Mouse (Mus musculus): Measurements from ENCODE around the gene Cpsf6. TPM values are rescaled to one million over a fixed set of nuclear protein-coding genes. Genes with fewer than 3 reads are reported as not detected.

The Cpsf6 gene
- total RNA-seq, 1 experiment from 2014 or later, result 129 TPM

GRCm38 (mm10) chr10:117415364-117416057 is 35.7 kb upstream of the Cpsf6 start:
- ATAC-seq (ENCODE audit: extremely low read depth, insufficient number of reproducible peaks, low FRiP score, poor library complexity, severe bottlenecking), result no peak

DNA sequence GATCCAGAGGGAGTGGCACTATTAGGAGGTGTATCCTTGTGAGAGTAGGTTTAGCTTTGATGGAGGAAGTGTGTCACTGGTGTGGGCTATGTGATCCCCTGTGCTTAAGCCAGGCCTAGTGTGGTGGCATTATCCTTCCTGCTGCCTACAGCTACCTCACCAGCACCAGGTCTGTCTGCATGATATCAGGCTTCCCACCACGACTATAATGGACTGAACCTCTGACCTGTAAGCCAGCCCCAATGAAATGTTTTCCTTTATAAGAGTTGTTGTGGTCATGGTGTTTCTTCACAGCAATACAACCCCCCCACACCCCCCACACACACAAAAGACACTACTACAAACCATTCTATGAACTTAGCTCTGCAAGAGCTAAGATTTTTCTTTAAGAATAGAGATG is 34.9 kb upstream of the Cpsf6 start:
- ATAC-seq (ENCODE audit: extremely low read depth, insufficient number of reproducible peaks, low FRiP score, poor library complexity, severe bottlenecking), result no peak

GRCm38 (mm10) chr10:117413562-117414527 is 34.0 kb upstream of the Cpsf6 start:
- no peak for ATAC-seq (ENCODE audit: extremely low read depth, insufficient number of reproducible peaks, low FRiP score, poor library complexity, severe bottlenecking)

DNA sequence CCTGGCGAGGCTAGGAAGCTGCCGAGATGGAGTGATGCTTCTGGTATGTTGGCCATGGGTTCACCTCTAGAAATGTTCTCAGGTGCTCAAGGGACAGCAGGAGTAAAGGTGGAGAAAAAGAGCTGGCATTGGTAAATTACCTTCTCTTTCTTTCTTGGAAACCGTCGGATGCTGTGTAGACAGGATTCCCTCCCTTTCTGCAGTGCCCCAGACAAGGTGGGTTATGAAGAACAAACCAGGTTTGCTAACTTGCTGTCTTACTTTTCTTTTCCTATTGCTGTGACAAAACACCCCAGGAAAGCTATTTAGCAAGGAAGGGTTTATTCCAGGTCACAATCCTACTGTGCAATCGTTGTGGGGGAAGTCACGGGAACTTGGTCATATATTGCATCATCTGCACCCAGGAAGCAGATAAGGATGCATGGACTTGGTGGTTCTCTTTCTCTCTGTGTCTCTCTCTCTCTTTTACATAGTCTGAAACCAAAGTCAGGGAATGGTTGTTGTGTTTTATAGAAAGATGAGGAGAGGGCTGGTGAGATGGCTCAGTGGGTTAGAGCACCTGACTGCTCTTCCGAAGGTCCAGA is 32.8 kb upstream of the Cpsf6 start:
- ATAC-seq (ENCODE audit: extremely low read depth, insufficient number of reproducible peaks, low FRiP score, poor library complexity, severe bottlenecking), result no peak

DNA sequence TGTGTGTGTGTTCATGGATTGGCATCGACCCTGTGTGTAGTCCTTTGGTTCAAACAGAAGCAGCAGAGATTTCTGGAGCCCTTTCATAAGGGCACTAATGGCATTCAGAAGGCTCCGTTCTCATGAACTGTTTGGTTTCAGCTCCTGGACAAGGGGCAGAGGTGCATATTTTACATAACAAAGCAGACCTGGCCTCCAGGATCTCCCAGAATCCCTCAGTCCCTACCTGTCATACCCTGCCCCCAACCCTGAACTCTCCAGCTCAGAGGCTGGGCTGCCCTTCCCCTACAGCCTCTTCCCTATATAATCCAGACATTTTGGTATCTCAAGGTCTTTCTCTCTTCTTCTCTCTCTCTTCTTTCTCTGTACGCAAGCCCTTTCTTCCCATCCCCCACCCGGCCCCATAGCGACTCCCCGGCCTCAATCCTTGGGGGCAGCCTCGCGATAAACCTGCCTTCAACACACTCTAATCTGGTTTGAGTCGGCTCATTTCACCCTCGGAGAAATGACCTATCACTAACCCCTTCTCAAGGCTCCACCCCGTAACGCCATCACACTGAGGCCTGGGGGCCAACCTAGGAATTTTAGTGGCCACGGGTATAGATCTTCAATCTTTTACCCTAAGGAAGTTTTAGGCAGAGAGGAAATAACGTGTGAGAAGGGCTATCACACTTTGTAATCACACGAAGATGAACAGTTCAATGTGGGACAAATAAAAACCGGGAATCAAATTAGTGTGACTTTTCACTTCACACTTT is 32.1 kb upstream of the Cpsf6 start:
- ATAC-seq (ENCODE audit: extremely low read depth, insufficient number of reproducible peaks, low FRiP score, poor library complexity, severe bottlenecking), result no peak

GRCm38 (mm10) chr10:117411131-117411530 is 31.3 kb upstream of the Cpsf6 start:
- no peak for ATAC-seq (ENCODE audit: extremely low read depth, insufficient number of reproducible peaks, low FRiP score, poor library complexity, severe bottlenecking)

GRCm38 (mm10) chr10:117410481-117411048 is 30.8 kb upstream of the Cpsf6 start:
- ATAC-seq (ENCODE audit: extremely low read depth, insufficient number of reproducible peaks, low FRiP score, poor library complexity, severe bottlenecking), result no peak

- ATAC-seq (ENCODE audit: extremely low read depth, insufficient number of reproducible peaks, low FRiP score, poor library complexity, severe bottlenecking), result no peak
These were observed 29.8 kb upstream of the Cpsf6 start for GRCm38 (mm10) chr10:117409373-117410354.

DNA sequence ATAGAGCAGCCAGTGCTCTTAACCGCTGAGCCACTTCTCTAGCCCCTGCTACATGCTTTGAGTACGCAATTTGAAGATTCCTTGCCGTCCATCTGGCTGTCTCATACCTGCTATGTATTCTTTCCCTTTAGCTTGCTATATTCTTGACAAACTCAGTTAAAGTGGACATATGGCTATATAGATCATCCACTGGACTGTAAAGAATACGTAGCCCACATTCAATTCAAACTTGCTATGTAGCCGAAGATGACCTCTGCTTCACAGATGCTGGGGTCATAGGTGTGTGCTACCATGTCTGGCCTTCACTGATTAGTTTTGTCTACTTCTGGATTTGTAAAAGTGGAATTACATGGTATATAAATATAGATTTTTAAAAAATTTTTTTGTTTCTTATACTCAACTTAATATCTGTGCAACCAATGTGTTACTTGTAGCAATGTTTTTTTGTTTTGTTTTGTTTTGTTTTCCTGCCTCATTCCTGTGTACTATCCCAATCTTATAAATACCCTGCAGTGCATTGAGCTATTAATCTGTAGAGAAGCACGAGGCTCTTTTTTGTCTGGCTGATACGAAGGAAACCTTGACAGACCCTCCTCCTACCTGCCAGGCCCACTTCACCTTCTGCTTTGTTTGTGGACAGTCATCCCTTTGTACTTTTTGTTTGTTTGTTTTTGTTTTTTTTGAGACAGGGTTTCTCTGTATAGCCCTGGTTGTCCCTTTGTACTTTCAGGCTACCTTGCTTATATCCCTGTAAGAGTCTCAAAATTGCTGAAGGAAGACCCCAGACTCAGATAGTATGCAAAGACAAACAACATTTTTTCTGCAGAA is 28.9 kb upstream of the Cpsf6 start:
- no peak for ATAC-seq (ENCODE audit: extremely low read depth, insufficient number of reproducible peaks, low FRiP score, poor library complexity, severe bottlenecking)

DNA sequence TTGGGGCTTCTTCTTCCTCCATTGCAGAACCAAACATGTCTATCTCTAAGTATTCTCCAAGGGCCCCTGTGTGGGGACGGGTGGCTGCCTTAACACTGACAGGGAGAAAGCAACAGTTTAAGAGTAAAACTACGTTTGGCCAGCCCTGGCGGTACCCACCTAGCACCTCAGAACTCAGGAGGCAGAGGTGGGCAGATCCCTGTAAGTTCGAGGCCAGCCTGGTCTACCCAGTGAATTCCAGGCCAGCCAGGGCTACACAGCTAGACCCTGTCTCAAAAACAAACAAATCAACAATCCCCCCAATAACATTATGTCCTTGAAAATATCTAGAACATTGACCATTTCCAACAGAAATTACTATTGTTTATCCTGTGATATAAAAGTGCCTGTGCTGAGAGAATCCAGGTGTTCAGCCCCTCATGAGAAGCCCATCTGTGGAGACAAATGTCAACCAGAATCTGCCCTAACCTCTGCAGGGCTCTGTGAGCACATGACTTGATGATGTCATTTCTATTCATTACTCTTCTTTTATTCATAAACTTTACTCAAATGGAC is 28.0 kb upstream of the Cpsf6 start:
- no peak for ATAC-seq (ENCODE audit: extremely low read depth, insufficient number of reproducible peaks, low FRiP score, poor library complexity, severe bottlenecking)

GRCm38 (mm10) chr10:117406843-117407733 is 27.3 kb upstream of the Cpsf6 start:
- no peak for ATAC-seq (ENCODE audit: extremely low read depth, insufficient number of reproducible peaks, low FRiP score, poor library complexity, severe bottlenecking)

GRCm38 (mm10) chr10:117406283-117406588 is 26.4 kb upstream of the Cpsf6 start:
- no peak for ATAC-seq (ENCODE audit: extremely low read depth, insufficient number of reproducible peaks, low FRiP score, poor library complexity, severe bottlenecking)

GRCm38 (mm10) chr10:117405526-117406282 is 25.9 kb upstream of the Cpsf6 start:
- ATAC-seq (ENCODE audit: extremely low read depth, insufficient number of reproducible peaks, low FRiP score, poor library complexity, severe bottlenecking), result no peak

DNA sequence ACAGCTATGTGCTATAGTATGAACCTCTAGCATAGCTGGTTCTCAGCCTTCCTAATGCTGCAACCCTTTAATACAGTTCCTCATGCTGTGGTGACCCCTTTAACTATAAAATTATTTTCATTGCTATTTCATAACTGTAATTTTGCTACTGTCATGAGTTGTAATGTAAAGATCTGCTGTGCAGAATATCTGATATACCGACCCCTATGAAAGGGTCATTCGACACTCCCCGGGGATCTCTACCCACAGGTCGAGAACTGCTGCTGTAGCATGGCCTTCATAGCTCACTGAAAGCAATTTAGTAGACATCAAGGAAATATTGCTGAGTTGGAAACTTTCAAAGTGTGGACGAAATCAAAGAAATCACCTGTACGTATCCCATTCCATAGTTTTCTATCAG is 24.6 kb upstream of the Cpsf6 start:
- no peak for ATAC-seq (ENCODE audit: extremely low read depth, insufficient number of reproducible peaks, low FRiP score, poor library complexity, severe bottlenecking)

GRCm38 (mm10) chr10:117403344-117403953 is 23.6 kb upstream of the Cpsf6 start:
- no peak for ATAC-seq (ENCODE audit: extremely low read depth, insufficient number of reproducible peaks, low FRiP score, poor library complexity, severe bottlenecking)
